Mouse (Mus musculus): ENCODE data around the gene C1qtnf4.

DNA sequence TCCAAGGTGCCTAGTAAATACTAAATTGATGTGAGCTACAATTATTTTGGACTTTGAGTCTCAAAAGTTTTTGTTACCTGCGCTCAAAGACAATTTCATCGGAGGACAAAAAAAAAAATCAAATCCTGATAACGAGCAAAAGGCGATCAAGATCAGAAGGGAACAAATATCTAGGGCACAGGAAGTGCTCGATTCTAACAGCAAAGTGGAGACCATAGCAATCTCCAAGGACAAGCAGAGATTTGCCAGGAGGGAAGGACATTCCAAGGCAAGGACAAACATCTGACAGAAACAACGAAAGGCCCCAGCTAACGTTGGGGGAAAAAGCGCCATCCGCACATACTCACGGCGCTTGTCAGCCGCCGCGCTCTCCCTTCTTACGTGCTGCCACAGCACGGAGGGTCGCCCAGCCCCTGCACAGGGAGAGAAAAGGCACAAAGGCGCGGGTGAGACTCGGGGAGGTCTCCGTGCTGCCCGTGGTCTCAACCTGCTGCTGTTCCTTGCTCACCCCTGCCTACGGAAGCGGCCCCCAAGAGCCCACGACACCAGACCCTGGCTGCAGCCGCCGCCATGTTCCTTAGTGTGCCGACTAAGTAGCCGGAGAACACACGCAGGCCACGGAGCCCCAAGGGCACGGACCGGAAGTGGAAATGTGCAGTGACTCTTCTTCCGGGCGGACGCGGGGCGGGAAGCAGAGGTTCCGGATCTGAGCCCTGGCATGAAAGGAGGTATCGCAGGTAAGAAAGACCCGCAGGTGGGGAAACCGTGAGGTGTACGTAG lies 18.6 kb downstream of the C1qtnf4 start, which contains the start of the genes Kbtbd4 and Ndufs3:
- TF ChIP-seq CTCF (IDR thresholded peaks at IDR 0.05; ENCODE audit: borderline replicate concordance, control insufficient read depth, extremely low read depth, insufficient read depth, low read length, poor library complexity) = peak; percentile 25; the same call in 1 of the 2 replicates
- TF ChIP-seq POLR2A (IDR thresholded peaks at IDR 0.05; ENCODE audit: control insufficient read depth, extremely low read depth, insufficient read depth, low read length, poor library complexity) = peak; percentile 80

Data from thymus, adult 2 months (tissue).